Mouse (Mus musculus) embryonic facial prominence, embryonic 11.5 days (tissue): ENCODE results near the gene Abcc3. TPM values are rescaled to one million over a fixed set of nuclear protein-coding genes. Genes with fewer than 3 reads are reported as not detected.
"Not testable (repeated sequence)": the region's sequence is repeated elsewhere in the genome, so short reads cannot be mapped to it uniquely, and the experiment has no call there.

Experiments used
- ATAC-seq: fragments of 200-750 bp; cut with Nextera tagmentation; replicated peaks from 2 replicates; pipeline ENCODE4 v1.8.0; 2017; ENCODE audit warnings: low read depth; ENCODE audit not compliant: insufficient number of reproducible peaks, low FRiP score, low TSS enrichment
- DNase-seq: peaks from one replicate; pipeline ENCODE4 v3.0.0-alpha.2; 2015; ENCODE audit warnings: low spot score
- H3K27ac ChIP-seq: fragments of 300-500 bp; sonication (generic); replicated peaks from 2 replicates; pipeline ENCODE4 v1.5.1; 2014; ENCODE audit warnings: mild to moderate bottlenecking, low read depth, low read length, control low read depth
- H3K27me3 ChIP-seq: fragments of 300-500 bp; sonication (generic); 2 replicates; pipeline ENCODE4 v1.6.1; 2014; ENCODE audit warnings: mild to moderate bottlenecking, low read length, moderate library complexity, mixed read lengths; ENCODE audit not compliant: control insufficient read depth, insufficient read depth
- H3K36me3 ChIP-seq: fragments of 300-500 bp; sonication (generic); replicated peaks from 2 replicates; pipeline ENCODE4 v1.6.1; 2014; ENCODE audit warnings: low read depth, mild to moderate bottlenecking, low read length, moderate library complexity, mixed read lengths; ENCODE audit not compliant: control insufficient read depth, insufficient read depth
- H3K4me1 ChIP-seq: fragments of 300-500 bp; sonication (generic); 2 replicates; pipeline ENCODE4 v1.6.1; 2014; ENCODE audit warnings: low read length, mixed read lengths; ENCODE audit not compliant: control insufficient read depth, insufficient read depth
- H3K4me2 ChIP-seq: fragments of 300-500 bp; sonication (generic); 2 replicates; pipeline ENCODE4 v1.6.1; 2014; ENCODE audit warnings: low read depth, mild to moderate bottlenecking, control low read depth, low read length, moderate library complexity
- H3K4me3 ChIP-seq: fragments of 300-500 bp; sonication (generic); 2 replicates; pipeline ENCODE4 v1.5.1; 2014; ENCODE audit warnings: low read depth, low read length, control low read depth
- H3K9ac ChIP-seq: fragments of 300-500 bp; sonication (generic); replicated peaks from 2 replicates; pipeline ENCODE4 v1.6.1; 2014; ENCODE audit warnings: mild to moderate bottlenecking, control low read depth, low read length
- H3K9me3 ChIP-seq: fragments of 300-500 bp; sonication (generic); replicated peaks from 2 replicates; pipeline ENCODE4 v1.6.1; 2016; ENCODE audit warnings: mild to moderate bottlenecking, low read length, inconsistent platforms, mixed read lengths; ENCODE audit not compliant: control insufficient read depth
- WGBS: fragments of 180-500 bp; shearing (Covaris S2); extraction: QIAGEN DNeasy Blood & Tissue Kit; methylation state at CpG from one replicate; pipeline ENCODE4 v1.1.7; 2014; 5-methylcytosine and 5-hydroxymethylcytosine counted together
- polyA plus RNA-seq: library from polyadenylated mRNA; unstranded; fragments of >200 nt; fragmentation: Nextera tagmentation; extraction: Ambion mirVana; gene quantifications from 2 replicates; pipeline ENCODE4 v1.2.1, GENCODE M21; 2014

Abcc3 gene
- polyA plus RNA-seq, 1 experiment from 2014 or later, result 0.63 TPM

DNA sequence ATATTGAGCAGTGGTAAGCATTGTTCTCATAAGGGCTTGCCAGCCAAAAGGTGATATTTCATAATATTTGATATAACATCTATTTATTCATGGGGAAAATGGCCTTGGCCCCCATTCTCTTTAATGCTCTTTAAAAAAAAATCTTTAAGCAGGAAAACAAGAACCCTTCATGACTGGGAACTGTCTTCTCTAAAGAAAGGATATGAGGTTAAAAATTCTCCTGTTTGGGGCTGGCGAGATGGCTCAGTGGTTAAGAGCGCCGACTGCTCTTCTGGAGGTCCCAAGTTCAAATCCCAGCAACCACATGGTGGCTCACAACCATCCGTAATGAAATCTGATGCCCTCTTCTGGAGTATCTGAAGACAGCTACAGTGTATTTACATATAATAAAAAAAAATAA, 9.2 kb upstream of the Abcc3 start:
- not testable (repeated sequence) for H3K9ac ChIP-seq, ATAC-seq, H3K36me3 ChIP-seq, H3K9me3 ChIP-seq, H3K27ac ChIP-seq, H3K4me1 ChIP-seq, H3K27me3 ChIP-seq, H3K4me3 ChIP-seq, H3K4me2 ChIP-seq, DNase-seq
- WGBS, result 79% methylated on average over 4 of the region's 4 CpGs

DNA sequence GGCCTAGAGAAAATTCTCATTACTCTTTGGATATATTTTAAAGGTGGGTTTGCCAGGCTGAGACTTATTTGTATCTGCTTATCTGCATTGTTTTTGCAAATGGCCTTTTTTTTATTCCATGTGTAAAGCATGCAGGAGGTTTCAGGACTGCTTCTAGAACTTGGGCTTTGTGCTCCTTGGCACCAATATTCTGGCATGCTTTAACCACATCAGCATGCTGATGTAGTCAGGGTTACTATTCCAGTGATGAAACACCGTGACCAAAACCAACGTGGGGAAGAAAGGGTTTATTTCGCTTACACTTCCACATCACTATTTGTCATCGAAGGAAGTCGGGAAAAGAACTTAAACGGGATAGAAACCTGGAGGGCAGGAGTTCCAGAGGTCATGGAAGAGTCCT, 8.2 kb upstream of the Abcc3 start:
- no peak for DNase-seq
- Histone ChIP-seq H3K4me2 (no peak overlapping the region), H3K27me3 (no peaks in the 10 kb centered on the region), H3K36me3 (no peaks in the 10 kb centered on the region), H3K4me3 (no peak overlapping the region), H3K9me3 (no peaks in the 10 kb centered on the region), H3K4me1 (no peaks in the 10 kb centered on the region), H3K9ac (no peak overlapping the region), H3K27ac (no peak overlapping the region)
- WGBS, result 73% methylated on average over 6 of the region's 6 CpGs
- ATAC-seq, result no peak

- H3K36me3 ChIP-seq, result no peaks in the 10 kb centered on the region
- no peak overlapping the region for H3K9ac ChIP-seq
- no peaks in the 10 kb centered on the region for H3K9me3 ChIP-seq
- WGBS, result 91% methylated on average over 7 of the region's 7 CpGs
- H3K4me2 ChIP-seq, result no peak overlapping the region
- no peaks in the 10 kb centered on the region; the same call in 1 of the 2 replicates for H3K4me1 ChIP-seq
- H3K27ac ChIP-seq, result no peak overlapping the region
- no peak overlapping the region for H3K4me3 ChIP-seq
- H3K27me3 ChIP-seq, result peaks cover 11% of the 10 kb centered on the region; the same call in 1 of the 2 replicates
- ATAC-seq (no peak), DNase-seq (no peak)
Observed at GRCm38 (mm10) chr11:94394107-94394506, 1.3 kb upstream of the Abcc3 start.

DNA sequence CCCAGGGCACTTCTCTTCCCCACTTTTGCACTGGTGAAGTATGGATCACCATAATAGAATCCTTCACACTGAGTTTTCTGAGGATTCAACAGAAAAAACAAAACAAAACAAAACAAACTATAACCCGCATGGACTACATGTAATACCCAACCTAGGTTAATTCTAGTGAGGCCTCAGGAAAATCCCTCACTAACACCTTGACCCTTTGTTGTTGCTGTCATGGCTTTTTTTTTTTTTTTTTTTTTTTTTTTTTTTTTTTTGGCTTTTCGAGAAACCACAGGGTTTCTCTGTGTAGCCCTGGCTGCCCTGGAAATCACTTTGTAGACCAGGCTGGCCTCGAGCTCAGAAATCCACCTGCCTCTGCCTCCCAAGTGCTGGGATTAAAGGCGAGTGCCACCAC, 693 bp upstream of the Abcc3 start:
- not testable (repeated sequence) for H3K4me2 ChIP-seq, ATAC-seq
- 89% methylated on average over 4 of the region's 4 CpGs for WGBS

GRCm38 (mm10) chr11:94391661-94392060, 1.1 kb downstream of the Abcc3 start:
- H3K4me2 ChIP-seq, result no peak overlapping the region
- H3K9ac ChIP-seq, result no peak overlapping the region
- ATAC-seq (no peak), DNase-seq (no peak)
- H3K36me3 ChIP-seq, result no peaks in the 10 kb centered on the region
- no peak overlapping the region for H3K4me3 ChIP-seq
- peaks cover 11% of the 10 kb centered on the region; the same call in 1 of the 2 replicates for H3K27me3 ChIP-seq
- H3K4me1 ChIP-seq, result no peaks in the 10 kb centered on the region; the same call in 1 of the 2 replicates
- WGBS, result 86% methylated on average over 10 of the region's 10 CpGs
- no peaks in the 10 kb centered on the region for H3K9me3 ChIP-seq
- H3K27ac ChIP-seq, result no peak overlapping the region

More for the DNA sequence above, 693 bp upstream of the Abcc3 start:
- not testable (repeated sequence) for H3K4me1 ChIP-seq, H3K4me3 ChIP-seq, H3K27ac ChIP-seq, H3K9me3 ChIP-seq, H3K36me3 ChIP-seq, H3K9ac ChIP-seq, DNase-seq
- peaks cover 11% of the 10 kb centered on the region; the same call in 1 of the 2 replicates for H3K27me3 ChIP-seq

- Histone ChIP-seq H3K9me3 (no peaks in the 10 kb centered on the region), H3K4me1 (no peaks in the 10 kb centered on the region; the same call in 1 of the 2 replicates), H3K27me3 (peaks cover 11% of the 10 kb centered on the region; the same call in 1 of the 2 replicates), H3K36me3 (no peaks in the 10 kb centered on the region), H3K9ac (no peak overlapping the region), H3K4me3 (no peak overlapping the region), H3K27ac (no peak overlapping the region), H3K4me2 (no peak overlapping the region)
- DNase-seq, result no peak
- WGBS, result 86% methylated on average over 6 of the region's 6 CpGs
- no peak for ATAC-seq
Observed at GRCm38 (mm10) chr11:94390825-94391224, 2.0 kb downstream of the Abcc3 start.

GRCm38 (mm10) chr11:94389724-94390396, 2.9 kb downstream of the Abcc3 start:
- 78% methylated on average over 6 of the region's 6 CpGs for WGBS
- DNase-seq (no peak), ATAC-seq (no peak)
- Histone ChIP-seq H3K27me3 (peaks cover 11% of the 10 kb centered on the region; the same call in 1 of the 2 replicates), H3K36me3 (no peaks in the 10 kb centered on the region), H3K4me1 (no peaks in the 10 kb centered on the region; the same call in 1 of the 2 replicates), H3K4me2 (no peak overlapping the region), H3K4me3 (no peak overlapping the region), H3K27ac (no peak overlapping the region), H3K9me3 (no peaks in the 10 kb centered on the region), H3K9ac (no peak overlapping the region)

GRCm38 (mm10) chr11:94389021-94389420, 3.8 kb downstream of the Abcc3 start:
- Histone ChIP-seq H3K27ac (no peak overlapping the region), H3K4me1 (no peaks in the 10 kb centered on the region; the same call in 1 of the 2 replicates), H3K4me2 (no peak overlapping the region), H3K27me3 (peaks cover 11% of the 10 kb centered on the region; the same call in 1 of the 2 replicates), H3K4me3 (no peak overlapping the region), H3K9ac (no peak overlapping the region), H3K36me3 (no peaks in the 10 kb centered on the region), H3K9me3 (no peaks in the 10 kb centered on the region)
- DNase-seq (no peak), ATAC-seq (no peak)
- WGBS, result 79% methylated on average over 4 of the region's 4 CpGs
